Mouse (Mus musculus) ovary, adult 18-20 months (tissue): ENCODE results near the gene Srpk2.
"Not testable (repeated sequence)": the region's sequence is repeated elsewhere in the genome, so short reads cannot be mapped to it uniquely, and the experiment has no call there.

Source experiments
- DNase-seq: peaks from one replicate; pipeline ENCODE4 v3.0.0; 2022; ENCODE audit warnings: low spot score, mixed read lengths

The Srpk2 gene

DNA sequence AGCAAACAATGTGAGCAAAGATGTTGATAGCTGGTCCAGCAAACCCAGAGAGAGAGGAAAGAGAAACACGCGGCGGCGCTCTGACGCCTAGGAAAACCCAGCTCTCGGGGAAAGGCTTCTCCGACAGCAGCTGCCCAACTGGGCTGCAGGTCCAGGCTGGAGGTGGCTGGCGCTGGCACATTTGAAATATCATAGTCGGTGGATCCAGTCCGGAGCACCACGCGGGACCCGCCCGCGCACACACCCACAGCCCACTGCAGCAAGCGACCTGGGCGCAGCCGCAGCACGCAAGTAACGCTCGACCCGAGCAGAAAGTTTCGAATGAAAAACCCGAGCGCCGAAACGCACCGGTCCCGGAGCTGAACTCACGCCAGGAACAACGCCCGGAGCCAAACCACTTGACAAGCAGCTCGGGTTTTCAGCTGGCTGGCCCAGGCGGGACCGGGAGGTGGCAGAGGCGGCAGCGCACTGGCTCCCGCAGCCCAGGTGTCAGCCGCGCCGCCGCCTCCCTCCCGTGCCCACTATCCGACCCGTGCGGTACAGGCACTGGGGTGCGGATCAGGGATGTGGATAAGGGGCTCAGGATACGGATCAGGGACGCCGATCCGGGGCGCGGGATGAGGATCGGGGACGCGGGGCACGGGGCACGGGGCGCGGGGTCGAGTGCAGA lies 9.5 kb downstream of the Srpk2 start:
- DNase-seq: peak; percentile 44

DNA sequence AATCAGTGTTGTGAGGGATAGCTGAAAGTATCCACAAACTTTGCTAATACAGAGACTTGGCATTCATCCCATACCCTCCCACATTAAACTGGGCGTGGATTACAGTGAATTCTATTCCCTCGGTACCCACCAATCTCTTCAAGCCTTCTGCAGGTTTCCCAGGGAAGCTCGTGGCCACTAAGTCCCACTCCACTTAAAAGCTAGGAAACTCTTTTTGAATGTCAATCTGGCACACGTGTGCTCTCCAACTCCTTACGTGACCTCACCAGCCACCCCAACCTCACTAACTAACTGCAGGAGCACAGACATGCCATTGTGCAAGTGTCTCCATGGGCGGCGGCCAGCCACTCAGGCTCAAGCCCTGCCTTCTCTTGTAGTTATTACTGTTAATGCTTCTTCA lies 12.3 kb downstream of the Srpk2 start:
- DNase-seq: no peak

DNA sequence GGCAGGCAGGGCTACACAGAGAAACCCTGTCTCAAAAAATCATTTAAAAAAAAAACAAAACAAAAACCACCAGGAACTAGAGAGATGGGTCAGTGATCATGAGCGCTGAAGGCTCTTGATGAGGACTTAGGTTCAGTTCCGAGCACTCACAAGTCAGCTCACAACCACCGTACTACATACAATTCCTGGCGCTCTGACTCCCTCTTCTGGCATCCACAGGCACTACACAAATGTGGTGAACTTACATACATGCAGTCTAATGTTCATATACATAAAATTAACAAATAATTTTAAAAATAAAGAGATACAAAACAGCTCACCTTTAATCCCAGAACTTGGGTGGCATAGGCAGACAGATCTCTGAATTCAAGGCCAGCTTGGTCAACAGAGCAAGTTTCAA lies 13.5 kb downstream of the Srpk2 start:
- no peak for DNase-seq

DNA sequence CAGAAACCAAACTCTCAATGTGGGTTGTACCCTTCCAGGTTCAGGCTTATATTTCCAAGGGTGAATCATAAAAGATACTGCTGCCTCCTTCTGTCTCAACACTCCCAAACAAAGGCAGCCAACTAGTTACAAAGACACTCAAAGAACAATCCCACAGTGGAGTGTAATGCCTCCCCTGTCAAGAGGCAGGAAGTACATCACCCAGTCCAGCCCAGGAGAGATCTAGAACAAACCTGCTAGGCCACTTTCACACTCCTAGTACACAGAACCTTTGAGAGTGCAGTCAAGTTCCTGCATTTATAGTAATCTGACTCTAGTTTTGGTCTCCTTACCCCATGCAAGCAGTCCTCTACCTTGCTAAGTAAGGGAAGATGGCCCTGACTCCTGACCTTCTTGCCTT lies 18.5 kb downstream of the Srpk2 start:
- no peak for DNase-seq

DNA sequence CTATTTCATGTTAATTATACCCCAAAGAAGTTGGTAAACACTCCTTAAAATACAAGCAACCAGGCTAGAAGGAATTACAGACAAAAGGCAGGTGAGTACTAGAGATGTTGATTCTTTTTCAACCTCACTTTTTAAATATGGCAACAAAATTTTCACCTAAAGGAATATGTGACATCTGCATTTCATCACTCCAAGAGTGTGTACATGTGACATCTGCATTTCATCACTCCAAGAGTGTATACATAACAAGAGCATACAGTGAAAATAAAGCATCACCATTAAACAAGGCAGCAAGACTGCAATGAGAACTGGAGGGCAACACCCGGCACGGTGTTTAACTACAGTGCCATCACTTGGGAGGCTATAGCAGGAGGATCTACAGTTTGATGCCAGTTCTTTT lies 23.2 kb downstream of the Srpk2 start:
- no peak for DNase-seq

DNA sequence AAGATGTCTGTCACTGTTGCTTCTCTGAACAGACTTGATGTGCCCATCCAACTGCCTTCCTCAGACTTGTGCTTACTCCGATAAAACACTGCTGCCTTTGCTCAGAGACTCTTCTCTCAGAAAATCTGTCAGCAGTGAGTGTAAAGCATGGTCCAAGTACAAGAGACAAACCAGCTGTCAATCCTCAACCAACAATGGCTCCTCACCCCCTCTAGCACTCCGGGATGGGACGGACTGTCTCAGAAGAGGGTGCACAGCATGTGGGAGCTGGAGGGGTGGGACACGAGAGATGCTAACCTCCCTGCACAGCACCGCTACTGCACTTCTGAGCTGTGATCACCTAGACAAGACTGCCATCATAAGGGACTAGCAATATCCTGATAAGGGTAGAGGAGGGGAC lies 26.4 kb downstream of the Srpk2 start:
- no peak for DNase-seq

DNA sequence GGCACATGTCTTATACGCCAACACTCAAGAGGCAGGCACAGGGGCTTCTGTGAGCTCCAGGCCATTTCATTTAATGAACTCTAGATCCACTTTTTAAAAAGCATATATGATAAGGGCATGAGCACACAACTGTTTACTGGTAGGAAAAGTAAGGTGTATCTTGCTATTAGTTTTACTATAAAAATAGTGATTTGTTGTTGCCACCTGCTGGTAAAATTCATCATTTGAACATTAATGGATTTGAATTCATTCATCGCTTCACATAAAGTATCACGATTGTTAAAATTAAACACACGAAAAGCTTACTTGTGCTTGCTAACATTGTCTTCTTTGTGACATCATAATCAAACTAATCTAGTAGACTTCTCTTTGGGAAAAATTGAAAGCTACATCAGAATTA lies 27.8 kb downstream of the Srpk2 start:
- DNase-seq: no peak

DNA sequence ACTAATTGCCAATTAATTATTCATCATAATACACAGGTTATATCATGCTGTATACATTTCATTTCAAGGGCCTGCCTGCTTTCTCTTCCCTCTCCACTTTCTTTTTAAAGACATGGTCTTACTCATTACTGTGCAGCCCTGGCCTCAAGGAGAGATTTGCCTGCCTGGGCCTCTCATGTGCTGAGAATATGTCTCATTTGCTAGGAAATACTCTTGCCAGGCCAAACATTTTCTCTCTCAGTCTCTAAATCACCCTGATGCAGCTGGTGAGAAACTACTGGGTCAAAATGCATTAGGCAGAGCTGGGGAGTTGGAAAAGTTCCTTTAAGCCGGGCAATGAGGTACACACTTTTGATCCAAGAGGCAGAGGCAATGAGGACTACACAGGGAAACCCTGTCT lies 29.4 kb downstream of the Srpk2 start:
- DNase-seq: no peak

DNA sequence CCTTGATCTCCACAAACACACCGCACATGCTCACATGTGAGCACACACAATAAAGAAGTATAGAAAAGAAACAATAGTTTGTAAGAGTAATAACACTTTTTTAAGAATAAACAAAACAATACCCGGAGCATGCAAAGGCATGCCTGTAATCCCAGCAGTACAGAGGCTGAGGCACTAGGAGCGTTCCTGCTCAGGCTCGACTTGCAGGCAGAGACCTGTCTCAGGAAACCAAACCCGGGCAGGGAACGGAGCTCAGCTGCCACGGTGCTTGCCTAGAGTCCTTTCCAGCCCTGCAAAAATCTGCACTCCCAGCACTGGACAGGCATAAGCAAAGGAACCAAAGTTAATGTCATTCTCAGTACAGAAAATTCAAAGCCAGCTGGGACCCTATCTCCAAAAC lies 32.1 kb downstream of the Srpk2 start:
- no peak for DNase-seq

DNA sequence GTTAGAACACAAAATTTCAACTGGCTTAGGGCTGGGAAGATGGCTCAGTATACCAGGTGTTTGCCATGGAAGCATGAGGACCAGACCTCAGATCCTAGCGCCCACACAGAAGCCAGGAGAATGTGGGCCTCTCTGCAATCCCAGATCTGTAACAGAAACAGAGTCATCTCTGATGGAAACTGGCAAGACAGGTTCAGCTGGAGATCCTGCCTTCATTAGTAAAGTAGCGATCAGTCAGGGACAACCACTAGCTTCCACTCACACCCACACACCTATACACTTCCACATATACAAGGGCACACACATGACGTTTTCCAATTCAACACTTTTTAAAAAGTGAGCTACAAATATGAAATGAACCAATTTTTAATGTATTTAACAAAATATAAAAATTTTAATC lies 32.6 kb downstream of the Srpk2 start:
- DNase-seq: no peak

DNA sequence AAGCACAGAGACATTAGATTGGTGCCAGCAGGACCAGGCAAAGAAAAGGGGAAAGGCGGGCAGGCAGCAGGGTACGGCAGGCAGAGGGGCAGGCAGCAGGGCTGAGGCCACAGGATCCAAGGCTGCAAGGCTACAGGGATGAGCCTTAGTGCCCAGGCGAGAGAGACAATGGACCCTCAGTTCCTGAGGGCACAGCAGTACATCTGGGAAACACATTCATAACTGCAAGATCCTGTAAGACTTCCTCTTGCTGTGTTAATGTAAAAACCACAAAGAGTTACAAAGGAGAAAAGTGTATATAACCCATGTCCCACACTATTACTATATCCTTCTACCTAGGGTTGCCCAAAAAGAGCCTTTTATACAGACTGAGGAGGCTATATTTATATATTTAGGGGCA lies 33.9 kb downstream of the Srpk2 start:
- no peak for DNase-seq

DNA sequence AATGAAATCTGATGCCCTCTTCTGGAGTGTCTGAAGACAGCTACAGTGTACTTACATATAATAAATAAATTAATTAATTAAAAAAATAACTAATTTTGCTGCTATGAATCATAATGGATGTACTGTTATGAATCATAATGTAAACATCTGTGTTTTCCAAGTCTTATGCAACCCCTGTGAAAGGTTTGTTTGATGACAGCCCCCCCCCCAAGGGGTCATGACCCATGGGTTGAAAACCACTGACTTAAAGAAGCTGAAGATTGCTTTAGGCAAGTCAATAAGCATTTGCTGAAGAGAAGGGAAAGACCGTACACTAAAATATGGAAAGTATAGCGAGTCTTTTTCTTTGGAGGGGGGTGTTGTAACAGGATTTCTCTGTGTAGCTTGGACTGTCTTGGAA lies 35.2 kb downstream of the Srpk2 start:
- DNase-seq: no peak

DNA sequence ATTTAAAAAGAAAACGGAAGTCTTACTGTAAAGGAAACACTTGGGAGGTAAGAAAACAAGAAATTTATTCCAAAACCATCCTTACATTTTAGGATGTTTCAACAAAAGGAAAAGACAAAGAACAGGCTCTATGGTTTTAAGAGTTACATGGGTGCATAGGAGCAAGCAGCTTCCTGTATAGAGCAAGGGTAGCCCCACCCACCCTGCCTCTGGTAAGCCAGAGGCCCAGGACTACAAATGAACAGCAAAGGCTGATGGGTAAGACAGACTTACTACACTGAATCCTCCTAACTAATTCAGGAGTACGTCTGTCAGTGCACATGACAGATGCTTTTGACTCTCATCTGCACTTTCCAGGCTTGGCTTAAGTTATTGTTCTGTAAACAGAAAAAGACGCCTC lies 38.7 kb downstream of the Srpk2 start:
- no peak for DNase-seq

DNA sequence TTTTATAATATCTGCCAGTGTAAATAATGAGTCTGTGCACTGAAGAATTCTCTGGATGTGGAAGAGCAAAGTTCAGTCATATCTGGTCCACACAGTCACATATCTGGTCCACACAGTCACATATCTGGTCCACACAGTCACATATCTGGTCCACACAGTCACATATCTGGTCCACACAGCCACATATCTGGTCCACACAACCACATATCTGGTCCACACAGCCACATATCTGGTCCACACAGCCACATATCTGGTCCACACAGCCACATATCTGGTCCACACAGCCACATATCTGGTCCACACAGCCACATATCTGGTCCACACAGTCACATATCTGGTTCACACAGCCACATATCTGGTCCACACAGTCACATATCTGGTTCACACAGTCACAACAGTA lies 45.2 kb downstream of the Srpk2 start:
- not testable (repeated sequence) for DNase-seq

DNA sequence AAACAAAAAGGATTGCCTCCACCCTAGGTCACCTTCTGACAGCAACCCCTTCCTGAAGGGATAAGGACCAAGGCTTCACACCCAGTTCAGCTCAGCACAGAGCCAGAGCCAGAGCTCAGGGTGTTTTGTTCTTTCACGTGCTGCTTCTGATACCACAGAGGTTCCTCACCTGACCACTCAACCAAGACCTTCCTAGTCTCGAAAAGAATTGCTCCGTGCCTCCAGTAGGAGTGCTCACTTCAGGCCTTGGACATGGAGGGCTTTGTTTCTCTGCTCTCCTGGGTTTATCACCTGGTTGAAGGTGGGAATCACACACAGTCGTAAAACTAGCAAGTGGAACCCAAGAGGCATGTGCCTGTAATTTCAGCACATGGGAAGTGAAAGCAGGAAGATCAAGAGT lies 46.4 kb downstream of the Srpk2 start:
- no peak for DNase-seq

DNA sequence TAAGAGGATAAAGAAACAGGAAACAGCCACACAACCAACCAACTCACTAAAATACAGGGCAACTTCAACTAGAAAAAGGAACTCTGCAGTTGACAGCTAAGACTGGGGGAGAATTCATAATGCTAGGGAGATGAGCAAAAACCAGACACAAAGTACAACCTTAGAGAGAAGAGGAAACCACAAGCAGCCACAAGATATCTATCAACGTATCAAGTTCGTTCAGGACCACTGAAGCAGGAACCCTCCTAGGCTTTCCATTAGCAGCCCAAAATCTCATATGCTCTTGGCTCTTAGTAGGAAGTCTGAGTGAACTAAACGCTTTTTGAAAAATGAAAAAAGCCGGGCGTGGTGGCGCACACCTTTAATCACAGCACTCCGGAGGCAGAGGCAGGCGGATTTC lies 47.1 kb downstream of the Srpk2 start:
- DNase-seq: no peak

DNA sequence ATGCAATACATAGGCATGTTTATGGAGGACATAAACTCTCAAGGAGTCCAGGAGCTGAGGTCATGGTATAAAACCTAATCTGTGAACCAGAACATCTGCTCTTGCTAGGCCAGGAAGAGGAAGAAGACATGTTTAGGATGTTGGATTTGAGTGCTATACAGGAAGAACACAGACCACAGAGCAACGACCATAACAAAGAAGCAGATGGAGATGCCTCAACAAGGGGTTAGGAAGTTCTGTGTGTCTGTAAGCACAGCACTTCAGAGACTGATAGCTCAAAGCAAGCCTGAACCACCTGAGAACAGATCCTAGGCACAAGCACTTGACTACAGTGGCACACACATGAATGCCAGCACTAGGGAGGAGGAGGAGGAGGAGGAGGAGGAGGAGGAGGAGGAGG lies 52.9 kb downstream of the Srpk2 start:
- DNase-seq: no peak

DNA sequence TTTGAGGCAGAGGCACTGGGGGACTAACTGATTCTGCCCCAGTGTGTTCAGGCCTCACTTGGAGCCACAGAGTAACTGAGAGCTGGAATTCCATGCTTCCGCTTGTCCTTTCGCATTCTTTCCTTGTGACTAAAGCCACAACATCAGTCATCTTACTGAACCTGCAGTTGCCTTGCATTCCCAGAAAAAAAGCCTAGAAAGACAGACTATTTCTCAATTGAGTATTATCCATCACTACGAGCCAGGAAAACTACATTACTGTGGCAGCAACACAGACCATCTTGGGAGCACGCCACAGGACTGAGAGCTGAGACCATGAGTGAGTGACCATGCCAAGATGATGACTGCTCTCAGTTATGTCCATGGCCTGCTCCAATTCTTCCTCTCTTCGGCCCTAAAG lies 57.2 kb downstream of the Srpk2 start:
- no peak for DNase-seq

DNA sequence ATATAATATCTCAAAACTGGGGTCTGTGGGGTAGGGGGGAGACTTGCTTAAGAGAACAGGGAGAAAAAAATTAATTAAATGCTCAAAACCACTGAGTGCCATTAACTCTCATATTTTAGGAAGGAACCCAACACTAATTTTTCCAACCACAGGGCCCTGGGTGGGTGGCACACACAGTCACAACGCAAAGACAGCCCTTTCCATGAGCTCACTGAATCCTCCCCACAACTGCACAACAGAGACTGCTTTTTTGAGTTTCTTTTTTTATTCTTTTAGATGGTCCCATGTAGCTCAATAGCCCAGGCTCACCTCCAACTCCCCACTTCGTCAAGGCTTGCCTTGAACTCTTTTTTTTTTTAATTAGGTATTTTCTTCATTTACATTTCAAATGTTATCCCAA lies 58.2 kb downstream of the Srpk2 start:
- no peak for DNase-seq

DNA sequence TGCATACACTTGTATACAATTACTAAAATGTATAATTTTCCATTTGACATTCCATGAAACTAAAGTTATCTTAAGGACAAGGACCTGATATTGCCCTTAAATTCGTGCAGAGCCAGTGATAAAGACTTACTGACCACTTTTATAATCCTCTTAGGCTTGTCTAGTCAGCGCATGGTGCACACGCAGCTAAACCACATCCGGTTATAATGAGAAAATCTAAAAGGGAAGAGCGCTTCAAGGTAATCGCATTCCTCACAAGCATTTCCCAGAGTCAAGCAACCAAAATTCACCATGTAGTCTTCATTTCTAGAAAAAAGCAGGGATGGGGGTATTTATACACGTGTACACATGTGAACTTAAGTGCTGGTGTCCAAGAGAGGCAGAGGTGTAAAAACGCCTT lies 63.8 kb downstream of the Srpk2 start:
- no peak for DNase-seq

DNA sequence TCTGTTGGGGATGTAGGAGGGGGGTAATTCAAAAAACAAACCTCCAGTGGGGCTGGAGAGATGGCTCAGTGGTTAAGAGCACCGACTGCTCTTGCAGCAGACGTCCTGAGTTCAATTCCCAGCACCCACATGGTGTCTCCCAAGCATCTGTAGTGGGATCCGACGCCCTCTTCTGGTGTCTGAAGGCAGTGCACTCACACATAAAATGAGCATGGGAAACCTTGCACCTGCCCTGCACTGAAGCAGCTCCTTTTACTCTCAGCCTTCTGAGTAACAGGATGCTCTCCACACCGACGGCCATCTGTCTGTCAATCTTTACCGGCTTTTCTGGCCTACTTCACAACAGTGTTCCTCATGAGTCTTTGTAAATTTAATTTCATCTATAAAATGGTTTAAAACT lies 65.8 kb downstream of the Srpk2 start:
- DNase-seq: no peak

DNA sequence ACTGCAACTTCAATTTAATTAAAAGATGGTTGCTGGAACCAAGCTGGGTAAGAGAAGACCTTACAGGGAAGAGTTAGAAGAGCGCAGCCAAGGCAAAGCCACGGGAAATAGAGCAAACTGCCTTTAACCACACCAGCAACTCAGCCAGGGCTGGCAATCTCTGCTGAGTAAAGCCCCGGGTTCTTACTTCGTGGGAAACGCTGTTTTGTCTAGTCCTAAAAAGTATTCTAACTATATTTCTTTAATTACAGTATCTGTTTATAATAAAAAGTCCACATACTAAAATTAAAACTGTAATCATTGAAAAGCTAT lies 67.4 kb downstream of the Srpk2 start:
- DNase-seq: no peak

DNA sequence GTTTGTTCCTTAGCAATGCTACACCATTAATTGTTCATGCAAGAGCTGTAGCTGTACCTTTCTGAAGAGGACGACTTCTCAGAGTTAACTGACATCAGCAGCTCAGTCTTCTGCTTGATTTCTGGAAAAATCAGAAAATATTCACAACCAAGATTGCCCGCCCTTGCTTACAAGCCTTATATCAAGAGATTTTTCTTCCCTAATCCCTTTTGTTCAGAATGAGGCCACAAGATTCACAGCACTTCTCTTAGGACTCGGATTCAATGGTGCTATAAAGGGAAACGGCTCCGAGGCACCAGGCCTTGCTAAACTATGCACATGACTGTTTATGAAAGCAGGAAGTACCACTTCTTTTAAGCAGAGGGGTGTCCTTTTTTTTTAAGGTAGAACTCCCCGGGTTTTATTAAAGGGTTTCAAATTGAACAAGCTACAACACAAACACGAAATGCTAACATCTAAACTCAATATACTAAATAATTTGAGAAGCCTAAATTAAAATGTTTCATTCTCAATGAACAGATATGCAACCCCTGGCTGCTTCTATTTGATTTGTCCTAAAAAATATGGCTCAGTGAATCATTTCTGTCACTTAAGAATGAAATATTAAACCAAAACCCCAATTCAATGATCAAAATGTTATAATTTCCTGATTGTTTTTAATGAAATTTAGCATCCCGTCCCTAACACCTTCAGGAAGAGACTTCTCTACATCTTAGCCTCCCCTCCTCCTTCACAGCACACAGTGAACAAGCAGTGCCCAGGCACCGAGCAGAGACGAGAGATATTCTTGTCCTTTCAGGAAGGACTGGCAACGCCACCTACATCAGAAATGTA lies 67.9 kb downstream of the Srpk2 start:
- no peak for DNase-seq

DNA sequence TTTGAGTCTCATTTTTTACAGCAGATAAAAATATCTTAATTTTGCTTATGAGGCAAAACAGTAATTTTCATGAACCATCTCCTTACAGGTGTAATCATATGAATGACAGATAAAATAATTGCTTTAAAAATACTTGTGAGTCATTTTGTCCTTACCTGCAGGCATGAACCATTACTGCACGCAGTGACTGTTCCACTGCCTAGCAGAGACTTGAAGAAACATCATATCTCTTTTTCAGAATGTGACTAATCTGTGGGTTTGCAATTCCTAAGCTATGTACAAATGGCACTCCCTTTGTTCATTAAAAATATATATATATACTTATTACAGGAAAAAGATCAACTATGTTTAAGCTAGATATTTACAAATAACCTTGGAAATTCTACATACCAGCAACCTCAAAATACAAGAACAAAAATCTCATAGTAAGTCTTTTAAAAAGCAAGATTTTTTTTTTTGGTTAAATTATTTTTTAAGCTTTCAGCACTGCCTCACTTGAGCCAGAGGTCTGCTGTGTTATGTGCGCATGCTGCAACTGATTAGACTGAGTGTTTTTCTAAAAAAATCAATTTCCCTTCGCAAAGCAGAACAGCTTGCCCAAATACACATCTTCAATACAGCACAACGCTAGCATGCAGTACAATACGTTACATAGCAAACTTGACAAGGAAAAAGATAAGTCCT lies 68.7 kb downstream of the Srpk2 start:
- no peak for DNase-seq
